Mouse (Mus musculus) erythroblast, embryonic 14.5 days (primary cell): ENCODE results near the gene Agap2. TPM values are rescaled to one million over a fixed set of nuclear protein-coding genes. Genes with fewer than 3 reads are reported as not detected.
A peak's percentile ranks its signal among the peaks of the same experiment; 100 is the strongest.

Experiments used
- H3K27me3 ChIP-seq: 2 replicates; pipeline ENCODE4 v1.6.1; 2012; ENCODE audit warnings: inconsistent platforms; ENCODE audit not compliant: control insufficient read depth
- H3K36me3 ChIP-seq: 2 replicates; pipeline ENCODE4 v1.6.1; 2012; ENCODE audit warnings: mild to moderate bottlenecking, inconsistent platforms; ENCODE audit not compliant: control insufficient read depth
- H3K4me1 ChIP-seq: 2 replicates; pipeline ENCODE4 v1.6.1; 2012; ENCODE audit warnings: inconsistent platforms; ENCODE audit not compliant: control insufficient read depth
- H3K4me3 ChIP-seq: replicated peaks from 2 replicates; pipeline ENCODE3; 2012; ENCODE audit warnings: moderate library complexity, mild to moderate bottlenecking, inconsistent platforms
- H3K9me3 ChIP-seq: 2 replicates; pipeline ENCODE4 v1.6.1; 2012; ENCODE audit warnings: low read length, inconsistent platforms, mixed read lengths; ENCODE audit not compliant: control insufficient read depth
- GATA1 ChIP-seq: IDR thresholded peaks from 2 replicates; pipeline ENCODE4 v1.6.1; 2012; ENCODE audit warnings: low read length, inconsistent platforms, mixed read lengths
- TAL1 ChIP-seq: IDR thresholded peaks from 3 replicates; pipeline ENCODE4 v1.6.1; 2012; ENCODE audit warnings: low read length, inconsistent platforms, mixed read lengths
- polyA plus RNA-seq: library from polyadenylated mRNA; stranded (reverse); fragments of >175 nt; gene quantifications from 2 replicates; pipeline ENCODE4 v1.2.3, GENCODE M21; 2012

Gene Agap2
- polyA plus RNA-seq, 1 experiment, result 0.10 TPM

DNA sequence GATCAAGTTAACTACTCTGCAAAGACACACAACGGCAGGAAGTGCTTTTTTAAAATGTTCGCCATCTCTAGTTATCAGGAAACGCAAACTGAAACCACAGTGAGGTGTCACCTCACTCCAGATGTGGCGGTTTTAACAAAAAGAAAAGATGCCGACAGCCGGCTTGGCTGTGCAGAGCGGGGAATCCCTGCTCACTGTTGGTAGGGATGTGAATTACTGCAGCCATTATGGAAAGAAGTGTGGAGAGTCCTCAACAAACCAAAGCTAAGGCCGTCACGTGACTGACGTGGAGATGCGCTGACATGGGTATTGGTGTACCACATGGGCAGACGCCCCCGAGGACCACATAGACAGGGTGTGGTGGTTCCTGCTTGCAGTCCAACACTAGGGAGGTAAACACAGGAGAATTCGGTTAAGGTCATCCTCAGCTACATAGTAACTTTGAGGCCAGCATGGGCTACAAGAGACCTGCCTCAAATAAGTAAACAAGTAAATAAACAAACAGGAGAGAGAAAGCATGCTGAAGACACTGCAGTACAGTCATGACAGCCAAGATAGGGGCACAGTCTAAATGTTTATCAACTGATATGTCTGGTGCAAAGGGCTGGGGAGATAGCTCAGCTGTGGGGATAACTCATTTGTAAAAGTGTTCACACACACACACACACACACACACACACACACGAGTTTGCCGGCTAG is 32.6 kb downstream of the Agap2 start:
- Histone ChIP-seq H3K27me3 (no peaks in the 10 kb centered on the region), H3K36me3 (peaks cover 48% of the 10 kb centered on the region), H3K4me3 (peak overlapping the region; percentile 25), H3K4me1 (peaks cover 31% of the 10 kb centered on the region), H3K9me3 (no peaks in the 10 kb centered on the region)
- no peak for TF ChIP-seq GATA1
- no peak for TF ChIP-seq TAL1

DNA sequence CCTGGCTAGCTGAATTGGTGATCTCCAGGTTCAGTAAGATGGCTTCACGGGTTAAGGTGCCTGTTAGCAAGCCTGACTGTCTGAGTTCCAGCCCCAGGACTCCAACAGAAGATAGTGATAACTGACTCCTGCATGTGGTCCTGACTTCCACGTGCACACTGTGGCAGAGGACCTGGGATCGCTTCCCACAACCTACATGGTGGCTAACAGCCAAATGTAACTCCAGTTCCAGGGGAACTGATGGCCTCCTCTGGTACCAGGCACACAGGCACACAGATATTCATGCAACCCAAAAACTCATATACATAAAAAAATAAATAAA is 33.1 kb downstream of the Agap2 start:
- Histone ChIP-seq H3K36me3 (peaks cover 50% of the 10 kb centered on the region), H3K4me1 (peaks cover 31% of the 10 kb centered on the region)
- TF ChIP-seq TAL1 (no peak), GATA1 (no peak)

DNA sequence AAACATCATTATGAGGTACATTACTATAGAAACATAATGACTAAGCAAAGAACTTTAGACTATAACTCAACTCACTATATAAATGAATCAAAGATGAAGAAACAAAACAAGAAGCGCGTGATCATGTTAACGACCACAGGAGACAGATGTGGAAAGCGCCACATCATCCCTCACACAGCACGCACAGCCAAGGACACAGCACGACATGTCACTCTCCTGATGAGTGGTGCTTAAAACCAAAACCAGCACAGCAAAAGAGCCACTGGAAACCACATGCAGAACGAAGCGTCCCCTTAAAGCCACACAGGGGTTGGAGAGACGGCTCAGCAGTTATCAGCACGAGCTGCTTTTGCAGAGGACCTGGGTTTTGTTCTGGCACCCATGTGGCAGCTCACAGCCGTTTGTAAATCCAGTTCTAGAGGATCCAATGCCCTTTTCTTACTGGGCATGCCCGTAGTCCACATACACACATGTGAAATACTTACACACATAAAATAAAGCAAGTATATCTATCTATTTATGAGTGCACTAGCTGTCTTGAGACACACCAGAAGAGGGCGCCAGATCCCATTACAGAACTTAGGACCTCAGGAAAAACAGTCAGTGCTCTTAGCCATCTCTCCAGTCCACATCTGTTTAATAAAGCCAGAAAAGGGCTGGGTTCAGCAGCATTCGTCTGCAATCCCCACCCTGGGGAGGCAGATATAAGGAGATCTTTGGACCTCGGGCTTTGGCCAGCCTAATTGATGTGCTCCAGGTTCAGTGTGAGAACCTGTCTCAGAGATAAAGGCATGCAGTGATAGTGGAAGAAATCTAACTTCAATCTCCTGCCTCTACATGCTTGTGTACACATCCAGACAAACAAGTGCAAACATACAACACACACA is 36.2 kb downstream of the Agap2 start:
- no peaks in the 10 kb centered on the region for H3K9me3 ChIP-seq
- TF ChIP-seq TAL1 (no peak), GATA1 (no peak)
- H3K27me3 ChIP-seq, result no peaks in the 10 kb centered on the region
- no peak overlapping the region for H3K4me3 ChIP-seq
- peaks cover 58% of the 10 kb centered on the region for H3K36me3 ChIP-seq
- H3K4me1 ChIP-seq, result peaks cover 24% of the 10 kb centered on the region

More for the DNA sequence above, 33.1 kb downstream of the Agap2 start:
- Histone ChIP-seq H3K4me3 (no peak overlapping the region), H3K27me3 (no peaks in the 10 kb centered on the region), H3K9me3 (no peaks in the 10 kb centered on the region)

DNA sequence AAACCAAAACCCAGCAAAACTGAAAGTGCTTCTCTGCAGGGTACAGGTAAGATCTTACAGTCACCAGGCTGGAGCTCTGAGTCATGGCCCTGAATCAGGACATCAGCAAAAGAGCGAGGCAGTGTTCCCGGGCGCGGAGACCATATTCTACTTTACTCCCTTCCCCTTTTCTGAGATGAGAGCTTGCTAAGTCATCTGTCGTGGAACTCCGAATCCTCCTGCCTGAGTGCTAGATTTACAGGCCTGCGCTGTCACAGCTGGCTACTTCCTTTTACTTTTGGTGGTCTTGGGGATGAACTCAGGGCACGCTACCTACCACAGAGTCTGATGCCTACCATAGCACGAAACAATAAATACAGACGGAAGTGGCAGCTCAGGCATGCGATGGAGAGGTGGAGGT is 39.3 kb downstream of the Agap2 start:
- H3K4me3 ChIP-seq, result no peak overlapping the region
- H3K27me3 ChIP-seq, result no peaks in the 10 kb centered on the region
- H3K36me3 ChIP-seq, result peaks cover 72% of the 10 kb centered on the region
- peaks cover 7% of the 10 kb centered on the region for H3K4me1 ChIP-seq
- H3K9me3 ChIP-seq, result no peaks in the 10 kb centered on the region
- TF ChIP-seq TAL1, result no peak

DNA sequence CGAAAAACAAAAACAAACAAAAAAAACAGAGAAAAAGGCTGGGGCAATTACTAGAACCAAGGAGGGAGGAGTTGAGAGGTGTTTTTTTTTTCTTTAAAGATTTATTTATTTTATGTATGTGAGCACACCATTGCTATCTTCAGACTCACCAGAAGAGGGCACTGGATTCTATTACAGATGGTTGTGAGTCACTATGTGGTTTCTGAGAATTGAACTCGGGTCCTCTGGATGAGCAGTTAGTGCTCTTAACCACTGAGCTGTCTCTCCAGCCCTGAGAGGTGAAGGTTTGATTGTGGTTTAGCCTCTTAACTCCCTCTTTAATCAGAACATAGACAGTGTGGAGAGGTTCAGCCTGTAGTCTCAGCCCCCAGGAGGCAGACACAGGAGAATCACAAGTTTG is 40.0 kb downstream of the Agap2 start:
- Histone ChIP-seq H3K4me1 (peaks cover 10% of the 10 kb centered on the region), H3K4me3 (no peak overlapping the region), H3K27me3 (no peaks in the 10 kb centered on the region), H3K9me3 (no peaks in the 10 kb centered on the region), H3K36me3 (peaks cover 78% of the 10 kb centered on the region)
- TF ChIP-seq GATA1 (no peak), TAL1 (no peak)

DNA sequence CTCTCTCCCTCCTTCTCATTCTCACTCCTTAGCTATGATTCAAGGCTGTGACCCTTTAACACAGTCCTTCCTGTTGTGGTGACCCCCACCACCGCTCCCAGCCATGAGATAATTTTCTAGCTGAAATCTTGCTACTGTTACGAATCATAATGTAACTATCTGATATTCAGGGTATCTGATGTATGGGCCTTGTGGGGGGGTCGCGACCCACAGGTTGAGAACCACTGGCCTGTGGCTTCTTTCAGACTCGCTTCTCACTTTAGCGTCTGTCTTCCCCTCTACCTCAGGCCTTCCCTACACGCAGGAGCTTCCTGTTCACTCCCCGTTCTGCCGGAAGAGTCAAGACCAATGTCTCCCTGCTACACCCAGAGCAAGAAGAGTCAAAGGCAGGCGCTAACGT is 43.4 kb downstream of the Agap2 start:
- peaks cover 41% of the 10 kb centered on the region for H3K4me1 ChIP-seq

DNA sequence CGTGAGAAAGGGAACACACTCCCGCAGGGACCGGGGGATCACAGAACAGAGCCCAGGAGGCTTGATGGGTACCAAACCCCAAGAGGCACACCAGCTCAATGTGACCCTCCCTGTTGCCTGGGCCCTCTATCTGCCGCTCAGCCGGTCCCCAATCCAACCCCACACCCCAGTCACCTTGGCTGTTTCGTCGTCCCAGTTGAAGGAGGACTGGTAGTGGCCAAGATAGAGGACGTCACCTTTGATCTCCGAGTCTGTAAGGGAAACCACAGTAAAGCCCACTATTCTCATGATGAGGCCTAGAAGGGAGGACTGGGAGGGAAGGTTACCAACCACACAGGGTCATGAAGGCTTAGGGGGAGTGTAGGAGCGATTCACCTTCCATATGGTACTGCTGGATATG is 44.1 kb downstream of the Agap2 start:
- Histone ChIP-seq H3K9me3 (no peaks in the 10 kb centered on the region), H3K27me3 (no peaks in the 10 kb centered on the region), H3K36me3 (peaks cover 53% of the 10 kb centered on the region), H3K4me3 (no peak overlapping the region), H3K4me1 (peaks cover 43% of the 10 kb centered on the region)
- TF ChIP-seq GATA1 (no peak), TAL1 (no peak)

More for the DNA sequence above, 43.4 kb downstream of the Agap2 start:
- TF ChIP-seq TAL1 (no peak), GATA1 (no peak)
- H3K4me3 ChIP-seq, result no peak overlapping the region
- H3K9me3 ChIP-seq, result no peaks in the 10 kb centered on the region
- no peaks in the 10 kb centered on the region for H3K27me3 ChIP-seq
- H3K36me3 ChIP-seq, result peaks cover 56% of the 10 kb centered on the region

DNA sequence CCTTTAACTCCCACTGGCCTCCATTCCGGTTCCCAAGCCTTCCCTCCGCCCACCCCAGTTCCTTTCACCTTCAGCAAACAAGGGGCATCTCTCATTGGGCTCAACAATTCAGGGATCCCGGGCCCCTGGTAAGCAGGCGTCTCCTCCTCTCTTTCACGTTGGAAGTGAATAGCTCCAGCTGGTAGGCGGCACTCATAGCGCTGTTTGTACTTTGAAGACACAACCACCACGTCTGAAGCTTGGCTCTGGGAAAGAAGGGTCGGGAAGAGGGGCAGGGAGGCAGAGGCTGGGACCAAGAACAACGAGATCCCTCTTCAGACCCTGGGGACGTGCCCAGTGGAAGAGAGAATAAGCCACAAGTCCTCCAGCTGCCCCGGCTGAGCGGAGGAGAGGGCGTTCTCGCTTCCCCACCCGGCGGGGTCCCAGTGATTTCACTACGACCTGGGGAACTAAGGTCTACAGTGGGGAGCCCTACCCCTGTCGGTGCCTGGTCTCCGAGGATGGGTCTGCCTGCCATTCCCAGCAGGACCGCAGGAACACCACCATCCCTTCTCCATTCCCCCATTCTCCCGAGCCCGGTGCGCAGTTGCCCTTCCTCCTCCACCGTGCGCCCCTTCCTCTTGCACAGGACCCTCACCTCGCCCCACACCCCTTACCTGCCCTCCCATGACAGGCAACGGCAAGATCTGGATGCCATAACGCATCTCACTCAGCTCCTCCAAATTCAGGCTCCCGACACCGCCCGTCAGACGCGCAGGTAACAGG is 45.4 kb downstream of the Agap2 start:
- Histone ChIP-seq H3K36me3 (peaks cover 44% of the 10 kb centered on the region), H3K27me3 (no peaks in the 10 kb centered on the region), H3K4me1 (peaks cover 53% of the 10 kb centered on the region), H3K4me3 (peak overlapping the region; percentile 85), H3K9me3 (no peaks in the 10 kb centered on the region)
- TF ChIP-seq GATA1 (no peak), TAL1 (no peak)

DNA sequence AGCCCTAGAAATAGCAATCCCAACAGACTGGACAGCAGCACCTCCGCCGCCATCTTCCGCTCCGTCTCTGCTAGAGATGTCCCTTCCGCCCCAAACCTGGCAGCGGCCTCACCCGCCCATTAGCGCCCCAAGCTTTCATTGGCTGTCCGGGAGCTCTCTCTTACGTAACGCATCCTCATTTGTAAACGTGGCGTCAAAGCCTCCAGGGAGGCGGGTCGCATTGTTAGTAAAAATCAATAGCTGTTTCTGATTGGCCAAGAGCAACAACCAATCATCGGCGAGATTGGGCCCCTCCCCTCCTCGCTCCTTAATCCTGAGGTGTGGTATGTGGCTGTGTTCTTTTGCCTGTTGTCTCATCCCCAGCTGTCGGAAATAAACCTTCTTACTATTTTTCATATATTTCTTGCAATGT is 46.0 kb downstream of the Agap2 start, which contains the start of gene Os9:
Gene Os9 (minus strand): TSS at position 66 of the 412 bp plus-strand sequence.
- Histone ChIP-seq H3K4me3 (peak within 1 kb of the TSS; percentile 85), H3K27me3 (no peaks in the 10 kb centered on the region), H3K4me1 (peaks cover 57% of the 10 kb centered on the region), H3K9me3 (no peaks in the 10 kb centered on the region), H3K36me3 (peaks cover 38% of the 10 kb centered on the region)
- TF ChIP-seq GATA1, result no peak
- no peak for TF ChIP-seq TAL1
